In the genomic region with DNA sequence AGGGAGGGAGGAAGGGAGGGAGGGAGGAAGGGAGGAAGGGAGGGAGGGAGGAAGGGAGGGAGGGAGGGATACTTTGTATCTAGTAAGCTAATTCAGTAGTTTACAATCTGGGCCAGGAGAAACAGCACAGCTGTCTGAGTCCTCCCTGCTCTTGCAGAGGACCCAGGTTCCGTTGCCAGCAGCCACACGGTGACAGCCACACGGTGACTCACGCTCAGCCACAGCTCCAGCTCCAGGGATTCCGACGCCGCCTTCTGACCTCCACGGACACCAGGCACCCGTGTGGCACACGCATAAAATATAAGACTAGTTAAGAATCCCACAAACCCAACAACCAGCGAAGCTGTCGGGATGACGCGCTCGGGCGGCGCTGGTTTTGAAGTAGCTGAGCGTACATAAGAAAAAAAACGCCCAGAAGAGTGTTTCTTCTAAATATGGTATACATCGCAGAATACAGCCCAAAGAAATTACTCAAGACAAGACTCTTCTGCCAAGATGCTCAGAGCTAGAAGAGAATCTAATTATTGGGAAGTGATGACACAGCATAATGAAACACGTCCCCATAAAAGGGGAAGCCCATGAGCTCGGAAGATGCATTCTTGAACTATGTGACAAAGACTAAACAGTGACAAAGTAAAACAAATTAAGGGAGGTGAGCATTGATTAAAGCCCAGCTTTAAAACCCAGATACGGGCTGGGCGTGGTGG, we compare ENCODE assay signal across 14 mouse cellular contexts. TPM values are rescaled to one million over a fixed set of nuclear protein-coding genes. Genes with fewer than 3 reads are reported as not detected.
A peak's percentile ranks its signal among the peaks of the same experiment; 100 is the strongest.
DNase-seq lines count a peak whose midpoint lies in the region; ATAC-seq and TF ChIP-seq lines count a peak whose summit lies in the region.
"Had no signal": no experiment of that assay in that cellular context is flagged by ENCODE, and none has a peak within 500 bp of the region (broad histone marks: within the 10 kb centered on the region; RNA-seq: fewer than 3 reads in every experiment).

No protein-coding gene starts in this region.

- H3ac ChIP-seq in C2C12 (ENCODE audit: control insufficient read depth, insufficient read length, low read depth) = no peak overlapping the region

- H3K79me3 ChIP-seq in C2C12 (ENCODE audit: low read depth) = peaks cover 94% of the 10 kb centered on the region

- peaks cover 100% of the 10 kb centered on the region for H3K79me2 ChIP-seq in C2C12 (ENCODE audit: control insufficient read depth, insufficient read depth)

- H3K4me3 ChIP-seq in C2C12 (ENCODE audit: insufficient read depth, poor library complexity, severe bottlenecking) = no peak overlapping the region
- H3K4me3 ChIP-seq: hindbrain, embryonic 10.5 days; limb, embryonic 13.5 days had no signal

- H3K36me3 ChIP-seq in C2C12 (ENCODE audit: control insufficient read depth, insufficient read depth) = peaks cover 53% of the 10 kb centered on the region

- no peaks in the 10 kb centered on the region for H3K27me3 ChIP-seq in C2C12 (ENCODE audit: control insufficient read depth, insufficient read depth, insufficient read length)
- H3K27me3 ChIP-seq: limb, embryonic 13.5 days had no signal

- peak; percentile 88 for ATAC-seq in megakaryocyte, adult 5-6 weeks (ENCODE audit: poor library complexity, severe bottlenecking)
- no peak for ATAC-seq in activated CD4-positive, CD25-positive, alpha-beta regulatory T cell, adult 4 months
- no peak for ATAC-seq in megakaryocyte-erythroid progenitor cell, adult 5-6 weeks (replicated peaks; ENCODE audit: low FRiP score, low TSS enrichment, poor library complexity, severe bottlenecking)
- ATAC-seq: forebrain, embryonic 14.5 days had no signal

- peak; percentile 96 for DNase-seq in heart, adult 11 months
- DNase-seq in heart, postnatal 4 days = no peak
- peak; percentile 46 for DNase-seq in gastrocnemius, postnatal 10 days
- DNase-seq in right cerebral cortex, postnatal 25 days = no peak
- DNase-seq: embryo, embryonic 11 days; midbrain, embryonic 14.5 days; thymus, adult 18-20 months had no signal

- TF ChIP-seq CTCF in C2C12 (IDR thresholded peaks at IDR 0.05; ENCODE audit: control insufficient read depth, insufficient read depth, insufficient read length) = no peak

TF ChIP-seq in C2C12, 6 proteins besides CTCF, POLR2A, EP300 and RAD21:
- TF ChIP-seq MYOD1 (IDR thresholded peaks at IDR 0.05; ENCODE audit: control insufficient read depth, insufficient read length, low read depth) = peak; percentile 49
- no peak for TF ChIP-seq CEBPB (IDR thresholded peaks at IDR 0.05; ENCODE audit: low read depth)
- no peak for TF ChIP-seq MYOG (IDR thresholded peaks at IDR 0.05; ENCODE audit: control insufficient read depth, extremely low read depth, insufficient read length)
- peak; percentile 71 for TF ChIP-seq FOSL1 (IDR thresholded peaks at IDR 0.05; ENCODE audit: insufficient read depth, low read length, poor library complexity, severe bottlenecking)
- TF ChIP-seq USF1 (IDR thresholded peaks at IDR 0.05; ENCODE audit: low read depth) = no peak
- peak; percentile 61 for TF ChIP-seq MAX (IDR thresholded peaks at IDR 0.05)

RNA-seq across cellular contexts. Expression of gene Cers5, which starts 42.0 kb away (rescaled TPM):
- 10 to 100 TPM; 29.3 to 31.3 TPM for total RNA-seq in heart, postnatal 4 days (2021)
- 101 TPM for polyA plus RNA-seq in C2C12 (2012; fragmentation: generic; extraction: Trizol)
- total RNA-seq in gastrocnemius, postnatal 10 days (2021) = 10 to 100 TPM; 16.0 to 17.5 TPM
- total RNA-seq in megakaryocyte, adult 5-6 weeks (2015) = 64.6 and 75.6 TPM in 2 replicates
- total RNA-seq in megakaryocyte, adult 5-6 weeks (2017) = 42.3 and 45.3 TPM in 2 replicates
- polyA plus RNA-seq in activated CD4-positive, CD25-positive, alpha-beta regulatory T cell, adult 4 months (2017; shearing (Covaris generic)) = 10 to 100 TPM; 63.5 to 71.6 TPM
- total RNA-seq in megakaryocyte-erythroid progenitor cell, adult 5-6 weeks (2014; fragmentation: Nextera tagmentation) = 2.4 and 7.2 TPM in 2 replicates
- total RNA-seq in megakaryocyte-erythroid progenitor cell, adult 5-6 weeks (2017) = 2.2 and 8.3 TPM in 2 replicates

Comparison
In these comparisons a context has a peak if more than half of its experiments do, and no peak if none do; other contexts are left out.
1. DNase-seq: peak in heart, adult 11 months (single experiment) and gastrocnemius, postnatal 10 days (single experiment); none in heart, postnatal 4 days (single experiment) and right cerebral cortex, postnatal 25 days (single experiment).